Mouse (Mus musculus) lung, embryonic 15.5 days (tissue): ENCODE data around the gene Clstn1. TPM values are rescaled to one million over a fixed set of nuclear protein-coding genes. Genes with fewer than 3 reads are reported as not detected.

ENCODE experiments used
- ATAC-seq: fragments of 200-750 bp; cut with Nextera tagmentation; 2 replicates; pipeline ENCODE4 v1.8.0; 2017; ENCODE audit warnings: moderate number of reproducible peaks, borderline replicate concordance; ENCODE audit not compliant: low FRiP score, low TSS enrichment; ENCODE audit errors: extremely low read depth
- H3K27ac ChIP-seq: fragments of 300-500 bp; sonication (generic); 2 replicates; pipeline ENCODE4 v1.5.1; 2015; ENCODE audit warnings: moderate library complexity, mild to moderate bottlenecking, inconsistent platforms
- H3K27me3 ChIP-seq: fragments of 300-500 bp; sonication (generic); 2 replicates; pipeline ENCODE4 v1.6.1; 2015; ENCODE audit warnings: inconsistent platforms
- H3K36me3 ChIP-seq: fragments of 300-500 bp; sonication (generic); 2 replicates; pipeline ENCODE4 v1.6.1; 2015; ENCODE audit warnings: inconsistent platforms
- H3K4me1 ChIP-seq: fragments of 300-500 bp; sonication (generic); 2 replicates; pipeline ENCODE4 v1.6.1; 2015; ENCODE audit warnings: inconsistent platforms
- H3K4me2 ChIP-seq: fragments of 300-500 bp; sonication (generic); 2 replicates; pipeline ENCODE4 v1.6.1; 2015; ENCODE audit warnings: inconsistent platforms, mild to moderate bottlenecking, moderate library complexity
- H3K4me3 ChIP-seq: fragments of 300-500 bp; sonication (generic); 2 replicates; pipeline ENCODE4 v1.5.1; 2015; ENCODE audit warnings: mild to moderate bottlenecking, inconsistent platforms
- H3K9ac ChIP-seq: fragments of 300-500 bp; sonication (generic); 2 replicates; pipeline ENCODE4 v1.6.1; 2015; ENCODE audit warnings: inconsistent platforms
- H3K9me3 ChIP-seq: fragments of 300-500 bp; sonication (generic); 2 replicates; pipeline ENCODE4 v1.6.1; 2016; ENCODE audit warnings: inconsistent platforms
- WGBS: fragments of 180-500 bp; shearing (Covaris S2); methylation state at CpG from one replicate; pipeline ENCODE4 v1.1.7; 2015; 5-methylcytosine and 5-hydroxymethylcytosine counted together
- polyA plus RNA-seq: library from polyadenylated mRNA; unstranded; fragments of >200 nt; fragmentation: Nextera tagmentation; extraction: Ambion mirVana; gene quantifications from 2 replicates; pipeline ENCODE4 v1.2.1, GENCODE M21; 2015

Gene Clstn1
- polyA plus RNA-seq, 1 experiment from 2014 or later, result 56.2 TPM

DNA sequence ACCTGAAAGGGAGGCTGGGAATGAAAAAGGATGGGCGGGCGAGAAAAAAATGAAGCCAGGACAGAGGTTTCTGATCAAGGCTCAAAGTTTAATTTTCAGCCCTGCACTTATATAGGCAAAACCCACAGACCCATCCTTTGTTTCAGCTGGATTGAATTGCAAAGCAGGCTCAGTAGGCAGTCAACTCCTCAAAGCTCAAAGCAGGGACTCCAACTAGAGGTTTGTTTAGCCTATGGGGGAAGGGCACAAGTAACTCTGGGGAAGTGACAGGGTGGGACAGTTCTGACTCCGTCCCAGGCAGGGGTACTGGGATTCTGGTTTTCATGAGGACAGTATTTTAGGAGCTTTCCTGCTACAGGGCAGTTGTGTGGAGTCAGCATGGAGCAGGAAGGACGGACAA lies 35.0 kb downstream of the Clstn1 start:
- no peak overlapping the region for H3K27ac ChIP-seq
- H3K4me1 ChIP-seq, result 0 out of 2 replicates have a peak, but pooled peaks cover 4% of the 10 kb centered on the region
- no peak for ATAC-seq
- H3K4me2 ChIP-seq, result no peak overlapping the region
- 66% methylated on average over 4 of the region's 4 CpGs for WGBS
- H3K9me3 ChIP-seq, result no peaks in the 10 kb centered on the region
- H3K4me3 ChIP-seq, result no peak overlapping the region
- H3K36me3 ChIP-seq, result no peaks in the 10 kb centered on the region
- H3K27me3 ChIP-seq, result no peaks in the 10 kb centered on the region
- no peak overlapping the region for H3K9ac ChIP-seq

DNA sequence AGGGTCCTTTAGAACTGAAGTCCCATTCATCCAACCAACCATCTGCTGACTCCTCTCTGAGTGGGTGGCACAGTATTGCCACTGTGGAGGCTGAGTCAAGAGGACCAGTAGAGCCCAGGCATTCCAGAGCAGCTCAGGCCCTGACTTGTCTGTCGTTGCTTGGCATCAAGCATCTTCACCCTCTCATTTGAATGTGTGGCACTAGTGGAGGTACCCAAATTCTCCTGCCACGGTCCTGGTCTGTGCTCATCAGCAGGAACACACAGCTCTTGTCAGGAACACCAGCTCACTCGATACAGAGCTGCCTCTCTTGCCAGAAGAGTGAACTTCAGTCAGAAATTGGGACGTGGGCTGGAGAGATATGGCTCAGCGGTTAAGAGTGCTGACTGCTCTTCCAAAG lies 37.4 kb downstream of the Clstn1 start:
- Histone ChIP-seq H3K4me3 (no peak overlapping the region), H3K27ac (no peak overlapping the region), H3K9me3 (no peaks in the 10 kb centered on the region), H3K4me2 (no peak overlapping the region), H3K27me3 (no peaks in the 10 kb centered on the region), H3K9ac (no peak overlapping the region), H3K36me3 (no peaks in the 10 kb centered on the region), H3K4me1 (0 out of 2 replicates have a peak, but pooled peaks cover 8% of the 10 kb centered on the region)
- ATAC-seq, result no peak
- 71% methylated on average over 5 of the region's 5 CpGs for WGBS

- H3K27me3 ChIP-seq, result no peaks in the 10 kb centered on the region
- H3K36me3 ChIP-seq, result peaks cover 21% of the 10 kb centered on the region
Observed at GRCm38 (mm10) chr4:149626809-149627208, 40.5 kb downstream of the Clstn1 start.

GRCm38 (mm10) chr4:149628372-149628771 lies 42.1 kb downstream of the Clstn1 start:
- H3K36me3 ChIP-seq, result peaks cover 32% of the 10 kb centered on the region
- H3K4me1 ChIP-seq, result 0 out of 2 replicates have a peak, but pooled peaks cover 5% of the 10 kb centered on the region
- no peaks in the 10 kb centered on the region for H3K9me3 ChIP-seq
- H3K9ac ChIP-seq, result no peak overlapping the region
- no peak for ATAC-seq
- 63% methylated on average over 10 of the region's 10 CpGs for WGBS
- no peaks in the 10 kb centered on the region for H3K27me3 ChIP-seq
- no peak overlapping the region for H3K27ac ChIP-seq
- no peak overlapping the region for H3K4me2 ChIP-seq
- no peak overlapping the region for H3K4me3 ChIP-seq

More at GRCm38 (mm10) chr4:149626809-149627208, 40.5 kb downstream of the Clstn1 start:
- Histone ChIP-seq H3K4me2 (no peak overlapping the region), H3K9ac (no peak overlapping the region), H3K4me3 (no peak overlapping the region), H3K9me3 (no peaks in the 10 kb centered on the region), H3K4me1 (0 out of 2 replicates have a peak, but pooled peaks cover 5% of the 10 kb centered on the region), H3K27ac (no peak overlapping the region)
- 78% methylated on average over 17 of the region's 17 CpGs for WGBS
- no peak for ATAC-seq

DNA sequence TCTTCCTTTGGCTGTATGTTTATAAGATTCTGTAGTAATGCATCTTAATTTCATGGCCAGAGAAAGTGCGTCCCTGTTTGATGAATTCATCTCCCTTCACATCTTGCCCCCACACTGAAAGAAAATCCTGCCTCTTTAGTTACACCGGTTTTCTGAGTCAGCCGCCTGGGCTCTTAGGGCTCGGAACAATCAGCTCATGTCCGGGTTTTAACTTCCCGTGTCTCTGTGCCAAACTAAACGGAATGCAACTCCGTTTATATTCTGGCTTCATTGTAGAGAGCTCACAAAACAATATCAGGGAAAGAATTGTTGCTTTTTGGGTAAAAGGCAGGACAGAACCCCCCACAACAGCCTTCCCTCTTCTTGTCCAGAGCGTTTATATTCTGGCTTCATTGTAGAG lies 42.5 kb downstream of the Clstn1 start:
- H3K36me3 ChIP-seq, result peaks cover 36% of the 10 kb centered on the region
- no peak overlapping the region for H3K27ac ChIP-seq
- no peaks in the 10 kb centered on the region for H3K9me3 ChIP-seq
- WGBS, result 60% methylated on average over 9 of the region's 9 CpGs
- no peaks in the 10 kb centered on the region for H3K27me3 ChIP-seq
- no peak for ATAC-seq
- no peak overlapping the region for H3K4me3 ChIP-seq
- H3K9ac ChIP-seq, result no peak overlapping the region
- H3K4me1 ChIP-seq, result 0 out of 2 replicates have a peak, but pooled peaks cover 5% of the 10 kb centered on the region
- no peak overlapping the region for H3K4me2 ChIP-seq

DNA sequence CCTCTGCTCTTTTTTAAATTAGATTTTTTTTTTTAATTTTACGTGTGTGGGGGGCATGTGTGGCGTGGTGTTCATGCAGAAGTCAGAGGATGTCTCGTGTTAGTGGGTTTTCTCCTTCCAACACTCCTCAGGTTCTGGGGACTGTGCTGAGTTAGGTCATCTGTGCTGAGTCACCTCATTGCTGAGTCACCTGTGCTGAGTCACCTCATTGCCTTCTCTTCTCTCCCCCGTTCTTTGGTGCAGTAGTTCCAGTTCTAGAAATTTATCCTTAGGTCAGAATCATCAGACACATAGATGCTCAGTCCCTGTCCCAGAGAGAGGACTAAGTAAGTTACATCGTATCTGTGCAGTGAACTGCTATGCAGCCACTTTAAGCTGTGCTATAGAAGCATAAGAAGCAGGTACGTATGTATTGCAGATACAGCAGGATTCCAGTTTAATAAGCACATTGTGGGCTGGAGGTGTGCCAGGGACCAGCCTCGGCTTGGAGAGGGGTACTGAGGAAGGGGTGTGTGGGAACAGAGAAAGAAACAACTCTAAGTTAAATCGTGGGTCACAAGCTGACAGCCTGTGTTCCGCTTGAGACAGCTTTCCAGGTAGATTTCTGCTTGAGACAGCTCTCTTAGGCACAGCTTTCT lies 46.5 kb downstream of the Clstn1 start:
- peaks cover 50% of the 10 kb centered on the region for H3K36me3 ChIP-seq
- ATAC-seq, result no peak

GRCm38 (mm10) chr4:149634157-149634556 lies 47.9 kb downstream of the Clstn1 start:
- Histone ChIP-seq H3K4me1 (no peaks in the 10 kb centered on the region), H3K4me2 (no peak overlapping the region), H3K9ac (no peak overlapping the region), H3K4me3 (no peak overlapping the region), H3K27me3 (no peaks in the 10 kb centered on the region), H3K36me3 (peaks cover 53% of the 10 kb centered on the region), H3K9me3 (no peaks in the 10 kb centered on the region), H3K27ac (no peak overlapping the region)
- ATAC-seq, result no peak
- WGBS, result 90% methylated on average over 1 of the region's 1 CpGs

More for the DNA sequence above, 46.5 kb downstream of the Clstn1 start:
- no peak overlapping the region for H3K9ac ChIP-seq
- no peaks in the 10 kb centered on the region for H3K9me3 ChIP-seq
- 86% methylated on average over 9 of the region's 9 CpGs for WGBS
- no peaks in the 10 kb centered on the region for H3K27me3 ChIP-seq
- no peak overlapping the region for H3K4me3 ChIP-seq
- no peak overlapping the region for H3K27ac ChIP-seq
- no peak overlapping the region for H3K4me2 ChIP-seq
- H3K4me1 ChIP-seq, result 0 out of 2 replicates have a peak, but pooled peaks cover 5% of the 10 kb centered on the region

DNA sequence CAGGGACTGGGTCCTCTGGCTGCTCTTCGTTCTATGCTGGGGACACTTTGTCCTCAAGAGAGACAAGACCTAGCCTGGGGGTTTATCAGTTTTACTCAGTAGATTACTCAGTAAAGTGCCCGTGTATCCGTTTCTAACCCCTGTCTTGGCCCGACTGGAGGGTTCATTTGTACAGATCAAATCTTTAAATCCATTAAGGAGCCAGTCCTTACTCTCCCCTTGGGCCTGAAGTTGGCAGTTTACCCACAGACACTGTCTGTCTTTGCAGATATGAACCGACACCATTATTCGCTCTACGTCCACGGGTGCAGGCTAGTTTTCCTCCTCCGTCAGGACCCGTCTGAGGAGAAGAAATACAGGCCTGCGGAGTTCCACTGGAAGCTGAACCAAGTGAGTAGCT lies 48.7 kb downstream of the Clstn1 start:
- Histone ChIP-seq H3K9ac (no peak overlapping the region), H3K4me2 (no peak overlapping the region), H3K4me3 (no peak overlapping the region), H3K27me3 (no peaks in the 10 kb centered on the region), H3K36me3 (peaks cover 52% of the 10 kb centered on the region), H3K4me1 (no peaks in the 10 kb centered on the region), H3K27ac (no peak overlapping the region), H3K9me3 (no peaks in the 10 kb centered on the region)
- no peak for ATAC-seq
- WGBS, result 92% methylated on average over 11 of the region's 11 CpGs

DNA sequence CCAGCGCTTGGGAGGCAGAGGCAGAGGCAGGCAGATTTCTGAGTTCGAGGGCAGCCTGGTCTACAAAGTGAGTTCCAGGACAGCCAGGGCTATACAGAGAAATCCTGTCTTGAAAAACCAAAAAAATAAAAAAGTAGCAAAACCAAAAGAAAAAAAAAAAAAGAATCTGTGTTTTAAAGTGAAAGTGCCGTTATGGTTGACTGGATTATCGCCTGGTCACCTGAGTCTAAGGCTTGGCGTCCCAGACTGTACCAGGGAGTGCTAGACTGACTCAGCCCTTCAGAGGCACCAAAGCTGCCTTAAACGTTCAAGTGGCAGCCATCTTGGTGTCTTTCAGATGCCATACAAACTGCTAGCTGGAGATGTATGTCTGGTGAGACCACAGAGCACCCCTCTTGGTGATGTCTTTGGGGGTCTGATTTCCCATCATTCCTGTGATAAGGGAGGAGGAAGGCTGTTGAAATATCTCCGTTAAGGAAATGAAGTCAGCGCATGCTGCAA lies 49.7 kb downstream of the Clstn1 start:
- WGBS, result 88% methylated on average over 8 of the region's 8 CpGs
- H3K36me3 ChIP-seq, result peaks cover 47% of the 10 kb centered on the region
- H3K4me3 ChIP-seq, result no peak overlapping the region
- no peaks in the 10 kb centered on the region for H3K27me3 ChIP-seq
- no peak overlapping the region for H3K9ac ChIP-seq
- no peaks in the 10 kb centered on the region for H3K9me3 ChIP-seq
- no peak overlapping the region for H3K27ac ChIP-seq
- H3K4me2 ChIP-seq, result no peak overlapping the region
- H3K4me1 ChIP-seq, result no peaks in the 10 kb centered on the region
- ATAC-seq, result no peak

DNA sequence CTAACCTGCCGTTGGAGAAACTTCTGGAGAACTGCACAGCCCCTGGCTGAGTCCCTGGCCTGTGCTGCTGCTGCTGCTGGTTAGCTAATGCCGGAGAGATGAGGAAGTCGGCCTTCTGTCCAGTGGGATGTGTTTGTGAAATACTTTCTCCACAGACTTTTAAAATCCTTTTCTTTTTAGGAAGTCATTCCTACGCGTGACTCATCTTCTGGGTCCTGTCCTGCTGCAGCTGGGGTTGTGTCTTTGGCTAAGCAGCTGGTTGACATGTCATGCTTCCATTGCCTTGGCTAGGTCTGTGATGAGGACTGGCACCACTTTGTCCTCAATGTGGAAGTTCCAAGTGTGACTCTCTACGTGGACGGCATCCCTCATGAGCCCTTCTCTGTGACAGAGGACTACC lies 51.7 kb downstream of the Clstn1 start:
- H3K9ac ChIP-seq, result no peak overlapping the region
- H3K27me3 ChIP-seq, result no peaks in the 10 kb centered on the region
- no peaks in the 10 kb centered on the region for H3K9me3 ChIP-seq
- H3K4me3 ChIP-seq, result no peak overlapping the region
- no peak overlapping the region for H3K27ac ChIP-seq
- peaks cover 40% of the 10 kb centered on the region for H3K36me3 ChIP-seq
- no peaks in the 10 kb centered on the region for H3K4me1 ChIP-seq
- ATAC-seq, result no peak
- WGBS, result 92% methylated on average over 7 of the region's 7 CpGs
- H3K4me2 ChIP-seq, result no peak overlapping the region

GRCm38 (mm10) chr4:149640831-149641230 lies 54.6 kb downstream of the Clstn1 start:
- peaks cover 37% of the 10 kb centered on the region for H3K36me3 ChIP-seq
- no peak for ATAC-seq
- no peaks in the 10 kb centered on the region for H3K9me3 ChIP-seq
- H3K4me2 ChIP-seq, result no peak overlapping the region
- H3K4me3 ChIP-seq, result no peak overlapping the region
- H3K9ac ChIP-seq, result no peak overlapping the region
- 69% methylated on average over 9 of the region's 9 CpGs for WGBS
- no peak overlapping the region for H3K27ac ChIP-seq
- no peaks in the 10 kb centered on the region for H3K4me1 ChIP-seq
- H3K27me3 ChIP-seq, result no peaks in the 10 kb centered on the region

GRCm38 (mm10) chr4:149641400-149641799 lies 55.1 kb downstream of the Clstn1 start:
- H3K9ac ChIP-seq, result no peak overlapping the region
- no peak overlapping the region for H3K4me3 ChIP-seq
- peaks cover 43% of the 10 kb centered on the region for H3K36me3 ChIP-seq
- H3K4me2 ChIP-seq, result no peak overlapping the region
- no peak for ATAC-seq
- H3K4me1 ChIP-seq, result no peaks in the 10 kb centered on the region
- no peaks in the 10 kb centered on the region for H3K9me3 ChIP-seq
- 48% methylated on average over 8 of the region's 8 CpGs for whole genome bisulfite sequencing
- no peak overlapping the region for H3K27ac ChIP-seq
- H3K27me3 ChIP-seq, result no peaks in the 10 kb centered on the region
